Mouse (Mus musculus): ENCODE data around the gene Ifi27.

DNA sequence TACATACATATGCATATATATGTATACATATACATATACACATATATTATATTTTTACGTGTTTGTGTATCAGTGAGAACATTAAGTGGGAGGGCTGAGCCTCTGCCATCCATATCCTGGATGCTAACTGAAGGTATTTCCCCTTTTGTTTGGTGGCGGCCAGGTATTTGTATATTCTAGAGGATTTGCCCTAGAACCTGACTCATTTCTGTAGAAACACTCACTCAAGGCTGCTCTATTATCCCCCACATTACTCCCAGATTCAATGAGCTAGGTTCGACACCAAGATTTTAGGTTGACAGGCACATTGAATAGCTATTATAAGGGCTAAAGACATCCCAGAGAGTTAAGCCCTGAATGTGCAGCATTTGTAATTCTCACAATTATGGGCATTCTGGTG, 11.0 kb downstream of the Ifi27 start:
- TF ChIP-seq POLR2A (IDR thresholded peaks at IDR 0.05; ENCODE audit: control insufficient read depth in 1 of 2, insufficient read depth in 1 of 2, low read depth in 1 of 2, low read length in 2 of 2, poor library complexity in 1 of 2) = no peak
- TF ChIP-seq EP300 (IDR thresholded peaks at IDR 0.05; ENCODE audit: low read depth in 1 of 2, low read length in 2 of 2) = no peak
- TF ChIP-seq TCF12 (IDR thresholded peaks at IDR 0.05; ENCODE audit: low read depth, low read length) = no peak
- no peak for TF ChIP-seq SIN3A (IDR thresholded peaks at IDR 0.05; ENCODE audit: low read length)
- TF ChIP-seq GABPA (IDR thresholded peaks at IDR 0.05; ENCODE audit: low read depth, low read length) = no peak
- TF ChIP-seq CTCF (IDR thresholded peaks at IDR 0.05 in 2 of 3, conservative IDR thresholded peaks at IDR 0.05 in 1 of 3; ENCODE audit: control insufficient read depth in 1 of 3, insufficient read depth in 1 of 3, low read depth in 2 of 3, low read length in 3 of 3, poor library complexity in 1 of 3, severe bottlenecking in 1 of 3) = no peak
- no peak for TF ChIP-seq ZC3H11A (IDR thresholded peaks at IDR 0.05; ENCODE audit: low read depth, low read length)
- TF ChIP-seq E2F4 (IDR thresholded peaks at IDR 0.05; ENCODE audit: borderline replicate concordance, low read depth, low read length) = no peak
- no peak for TF ChIP-seq POLR2AphosphoS5 (IDR thresholded peaks at IDR 0.05; ENCODE audit: borderline replicate concordance, low read depth, low read length)

All from MEL (cell line).